Mouse (Mus musculus) adrenal gland (tissue): ENCODE data around the gene Plekho2.

ENCODE experiments used
- intact Hi-C: fragments of 180-260 bp; cut with DNase I; formaldehyde crosslinking; loops from one replicate; pipeline ENCODE4 v1.15.1; 2025

The Plekho2 gene

DNA sequence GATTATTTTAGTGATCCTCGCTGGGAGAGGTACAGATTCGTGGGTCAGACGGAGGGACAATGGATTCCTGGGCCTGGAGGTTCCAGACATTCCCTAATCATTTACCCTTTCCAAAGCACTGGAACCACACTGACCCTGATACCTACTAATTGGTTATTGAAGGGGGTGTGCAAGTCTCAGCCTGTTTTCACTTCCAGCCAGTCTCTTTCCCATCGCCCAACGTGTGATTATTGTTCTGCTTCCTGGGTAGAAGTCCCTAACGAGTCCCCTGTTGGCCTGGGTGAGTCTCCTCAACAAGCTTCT is 7.4 kb upstream of the Plekho2 start:
- intact Hi-C loops = loop anchor here (10.0 kb wide), 1 partner anchor 152 kb away; the partner anchor contains the start of gene Mtfmt

DNA sequence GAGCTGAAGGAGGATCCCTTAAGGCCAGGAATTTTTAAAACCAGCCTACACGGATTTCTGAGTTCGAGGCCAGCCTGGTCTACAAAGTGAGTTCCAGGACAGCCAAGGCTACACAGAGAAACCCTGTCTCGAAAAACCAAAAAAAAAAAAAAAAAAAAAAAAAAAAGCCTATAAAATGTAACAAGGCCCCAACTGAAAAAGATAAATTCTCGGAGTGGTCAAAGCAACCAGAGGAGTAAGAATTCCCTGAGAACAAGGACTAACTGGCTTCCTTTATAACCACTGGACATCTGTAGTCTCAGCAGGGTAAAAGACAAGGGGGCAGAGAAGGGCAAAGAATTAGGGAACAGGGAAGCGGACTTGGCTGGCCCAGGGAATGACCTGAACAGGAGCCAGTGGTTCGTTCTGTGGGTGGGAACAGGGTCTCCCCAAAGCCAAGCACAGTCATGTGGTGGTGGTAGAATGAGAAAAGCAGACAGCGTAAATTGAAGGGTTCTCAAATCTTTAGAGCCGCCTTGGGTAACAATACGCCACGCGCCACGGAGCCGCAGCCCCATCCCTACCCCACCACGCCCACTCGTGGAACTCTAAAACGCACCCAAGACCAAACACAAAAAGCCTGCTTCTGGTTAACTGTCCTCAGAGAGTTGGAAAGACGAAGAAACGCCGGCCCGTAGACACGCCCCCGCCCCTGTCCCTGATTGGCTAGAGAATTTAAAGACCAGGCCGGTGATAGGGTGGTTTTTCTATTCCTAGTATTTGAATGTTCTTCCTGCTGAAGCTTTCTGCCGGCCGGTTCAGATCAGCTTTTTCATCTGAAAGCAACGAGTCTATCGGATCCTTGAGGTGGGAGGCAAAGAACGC is 6.8 kb upstream of the Plekho2 start, which contains the start of gene Pif1:
Gene Pif1, plus strand, starts transcription at position 755 of the 864 bp plus-strand sequence.
- intact Hi-C loops = loop anchor here (10.0 kb wide), 1 partner anchor 152 kb away; the partner anchor contains the start of gene Mtfmt

DNA sequence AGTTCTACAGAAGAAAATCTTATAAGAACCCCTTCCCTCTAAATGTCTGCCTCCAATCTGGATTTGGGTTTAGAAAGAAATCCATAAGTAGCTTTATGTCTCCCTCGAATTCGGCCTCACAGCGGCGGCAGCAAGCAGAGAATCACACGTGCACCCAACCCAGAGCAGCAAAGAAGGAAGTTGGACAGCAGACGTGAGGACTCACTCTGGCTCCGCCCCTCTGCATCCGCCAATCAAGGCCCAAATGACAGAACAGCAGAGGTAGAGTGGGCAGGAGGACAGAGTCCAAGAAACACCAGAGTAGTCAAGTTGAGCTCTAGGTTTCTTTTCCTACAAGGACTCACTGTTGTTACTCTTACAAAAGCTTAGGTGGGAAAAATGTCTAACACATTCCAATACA is 3.2 kb upstream of the Plekho2 start:
- intact Hi-C loops = loop anchor here (10.0 kb wide), 1 partner anchor 148 kb away; the partner anchor contains the start of gene Mtfmt

DNA sequence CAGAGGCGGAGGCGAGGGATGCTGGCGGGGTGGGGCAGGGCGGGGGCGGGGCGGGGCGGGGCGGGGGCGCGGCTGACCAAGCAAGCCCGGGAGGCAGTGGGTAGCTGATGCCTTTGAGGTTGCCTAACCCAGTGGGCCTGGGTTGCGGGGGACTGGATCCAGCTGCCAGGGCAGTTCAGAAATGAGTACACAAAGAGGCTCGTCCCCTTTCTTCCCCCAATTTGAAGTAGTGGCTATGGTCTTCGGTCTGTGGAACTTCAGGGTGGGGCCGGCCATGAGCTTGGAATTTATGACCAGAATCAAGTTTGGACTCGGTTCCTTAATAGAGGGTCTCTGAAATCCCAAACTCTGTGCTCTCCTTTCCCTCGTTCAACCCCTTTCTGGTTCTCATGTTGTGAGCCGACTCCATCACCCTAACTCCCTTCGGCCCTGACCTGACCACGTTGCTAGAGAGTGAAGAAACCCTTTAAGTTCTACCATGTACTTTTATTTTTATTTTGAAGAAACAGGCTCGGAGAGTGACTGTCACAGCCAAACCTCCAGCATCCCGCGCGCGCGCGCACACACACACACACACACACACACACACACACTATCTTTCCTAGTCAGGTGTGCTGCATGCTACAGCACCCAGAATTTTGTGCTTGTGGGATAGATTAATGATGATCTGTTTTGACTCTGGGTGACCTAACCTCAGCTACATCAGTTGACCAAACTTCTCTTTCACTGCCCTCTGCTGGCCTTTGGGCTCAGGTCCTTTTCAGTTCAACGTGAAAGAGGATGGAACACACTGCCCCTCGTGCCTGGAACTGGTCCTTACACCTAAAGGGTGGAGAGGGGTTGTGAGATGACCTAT is 789 bp upstream of the Plekho2 start:
- intact Hi-C loops = loop anchor here (1.0 to 10.0 kb wide), 2 partner anchors 56 to 146 kb away; partner anchors contain the start of gene Mtfmt

DNA sequence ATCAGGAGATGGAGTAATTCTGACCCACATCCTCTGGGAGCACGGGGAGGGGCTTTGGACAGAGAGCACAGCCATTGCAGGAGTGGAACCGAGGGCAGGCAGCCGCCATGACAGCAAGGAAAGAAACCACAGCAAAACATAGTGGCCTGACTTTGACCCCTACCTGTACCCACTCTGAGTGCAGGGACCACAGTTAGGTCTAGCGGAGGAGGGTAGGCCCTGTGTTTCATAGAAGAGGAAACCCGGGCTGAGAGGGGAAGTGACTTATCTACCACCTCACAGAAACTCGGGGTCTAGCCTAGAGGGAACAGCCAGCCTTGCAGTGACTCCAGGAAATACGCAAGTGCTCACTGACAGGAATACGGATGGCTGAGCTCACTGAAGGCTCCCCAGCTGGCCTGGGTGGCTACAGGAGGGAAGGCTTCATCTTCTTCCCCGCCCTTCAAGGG is 1.0 kb downstream of the Plekho2 start:
- intact Hi-C loops = no loop called here

DNA sequence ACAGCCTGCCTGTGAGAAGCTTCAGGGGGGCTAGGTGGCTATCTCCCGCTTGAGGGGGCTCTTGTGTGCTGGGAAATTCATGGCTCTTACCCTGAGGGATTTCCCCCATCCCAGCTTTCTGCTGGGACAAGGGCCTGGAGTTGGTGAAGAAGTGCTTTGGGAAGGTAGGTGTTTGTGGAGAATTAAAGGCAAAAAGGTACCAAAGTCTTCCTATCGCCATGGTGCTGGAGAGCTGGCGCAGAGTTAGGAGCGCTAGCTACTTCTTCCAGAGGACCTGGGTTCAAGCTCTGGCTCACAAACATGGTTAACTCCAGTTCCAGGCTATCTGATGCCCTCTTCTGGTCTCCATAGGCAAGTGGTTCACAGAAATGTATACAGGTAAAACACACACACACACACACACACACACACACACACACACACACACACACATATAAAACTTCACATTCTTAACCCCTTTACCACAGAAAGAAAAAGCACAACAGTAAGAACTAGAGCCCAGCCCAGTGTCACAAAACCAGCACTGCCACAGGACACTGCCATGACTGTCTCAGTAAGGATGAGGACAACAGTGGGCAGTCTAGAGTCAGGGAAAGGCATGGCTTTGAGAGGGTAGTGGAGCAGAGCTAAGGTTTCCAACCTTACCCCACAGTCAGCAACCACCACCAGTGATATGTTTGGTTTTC is 2.2 kb downstream of the Plekho2 start:
- intact Hi-C loops = no loop called here

DNA sequence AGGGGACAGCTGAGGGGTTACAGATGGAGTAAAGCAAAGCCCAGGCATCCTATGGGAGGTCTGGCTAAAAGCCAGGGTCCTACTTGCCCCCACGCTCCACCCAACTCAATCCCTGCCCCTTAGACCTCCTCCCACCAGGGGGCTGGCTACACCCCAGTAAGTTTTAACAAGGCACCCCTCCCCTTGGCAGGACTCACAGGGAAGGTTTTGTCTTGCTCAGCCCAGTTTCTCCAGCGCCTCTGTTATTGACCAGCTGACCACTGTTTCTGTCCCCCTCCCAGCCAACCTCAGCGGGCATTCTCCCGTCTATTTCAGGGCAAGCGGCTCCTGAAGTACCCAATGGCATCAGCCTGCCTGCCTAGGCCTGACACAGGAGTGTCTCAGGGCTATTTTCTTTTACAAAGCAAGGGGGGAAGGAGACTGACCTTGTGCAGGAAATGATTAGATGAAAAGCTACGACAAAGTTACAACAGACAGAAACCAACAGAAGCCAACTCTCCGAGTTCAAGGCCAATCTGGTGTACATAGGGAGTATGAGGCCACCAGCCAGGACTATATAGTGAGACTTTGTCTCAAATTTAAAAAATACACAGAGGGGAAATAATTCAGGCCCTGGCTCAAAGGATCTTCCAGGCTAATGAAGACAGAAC is 2.9 kb downstream of the Plekho2 start:
- intact Hi-C loops = no loop called here

DNA sequence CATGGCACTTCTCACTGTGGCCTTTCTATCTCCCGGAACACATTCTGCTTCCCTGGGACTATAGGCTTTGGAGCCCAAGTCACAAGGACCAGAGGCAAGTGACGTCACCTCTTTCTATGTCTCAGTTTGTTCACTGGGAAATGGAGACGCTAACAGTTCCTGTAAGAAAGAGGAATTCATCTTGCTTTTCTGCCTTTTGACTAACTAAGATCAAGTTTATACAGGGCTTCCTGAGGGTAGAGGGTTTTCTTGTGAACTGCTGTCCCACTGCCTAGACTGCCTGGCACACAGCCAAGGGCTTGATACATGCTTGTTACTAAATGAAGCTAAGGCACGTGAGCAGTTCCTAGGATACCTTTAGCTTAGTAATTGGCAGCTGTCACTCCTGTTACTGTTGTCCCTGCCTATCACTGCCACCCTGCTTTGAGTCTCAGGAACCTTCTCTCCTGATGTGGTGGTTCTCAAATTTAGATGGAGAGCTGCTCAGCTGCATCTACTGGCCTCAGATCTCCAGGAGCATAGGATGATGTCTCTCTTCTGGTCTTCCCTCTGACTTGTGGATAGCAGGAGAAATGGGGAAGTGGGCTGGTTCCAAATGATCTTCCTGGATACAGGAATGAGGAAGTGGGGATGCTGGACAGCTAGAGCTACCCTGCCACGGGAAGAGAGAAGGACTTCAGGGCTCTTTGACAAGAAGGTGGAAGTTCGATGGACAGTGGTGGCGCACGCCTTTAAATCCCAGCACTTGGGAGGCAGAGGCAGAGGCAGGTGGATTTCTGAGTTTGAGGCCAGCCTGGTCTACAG is 4.2 kb downstream of the Plekho2 start:
- intact Hi-C loops = no loop called here

DNA sequence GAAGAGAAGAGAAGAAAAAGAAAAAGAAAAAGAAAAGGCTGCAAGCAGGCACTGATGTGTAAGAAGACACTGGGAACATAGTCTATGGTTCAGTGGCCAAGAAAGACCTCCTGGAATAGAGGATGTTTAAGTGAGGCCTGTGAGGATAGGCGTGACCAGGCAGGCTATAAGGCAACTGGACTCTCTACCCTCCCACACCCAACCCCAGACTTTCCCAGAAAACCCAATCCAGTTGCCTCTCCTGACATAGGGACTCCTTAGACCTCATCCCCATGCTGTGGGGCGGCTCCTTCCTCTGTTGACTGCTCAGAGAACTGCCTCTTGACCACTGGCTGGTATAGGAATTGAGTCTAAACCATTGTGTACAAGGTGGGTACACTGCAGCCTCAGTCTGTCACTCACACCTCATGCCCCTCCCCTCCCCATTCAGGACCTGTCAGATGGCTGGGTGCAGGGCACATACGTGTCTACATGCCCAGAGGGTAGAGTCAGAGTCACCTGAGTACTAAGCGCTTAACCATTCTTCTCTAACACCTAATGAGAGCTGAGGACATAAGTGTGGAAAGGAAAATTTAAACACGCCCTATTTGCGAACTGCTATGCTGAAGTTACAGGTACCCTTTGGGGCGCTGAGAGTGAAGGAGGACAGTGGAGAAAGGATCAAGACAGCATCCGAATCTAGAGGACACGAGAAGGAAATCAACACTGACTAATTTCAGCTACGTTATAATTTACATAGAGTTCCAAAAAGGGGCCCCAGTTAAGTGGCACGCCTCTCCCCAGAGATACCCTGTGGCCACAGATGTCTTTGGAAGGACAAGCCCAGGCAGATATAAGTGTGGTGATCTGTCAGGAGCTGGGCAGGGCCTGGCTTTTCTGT is 5.1 kb downstream of the Plekho2 start:
- intact Hi-C loops = no loop called here

DNA sequence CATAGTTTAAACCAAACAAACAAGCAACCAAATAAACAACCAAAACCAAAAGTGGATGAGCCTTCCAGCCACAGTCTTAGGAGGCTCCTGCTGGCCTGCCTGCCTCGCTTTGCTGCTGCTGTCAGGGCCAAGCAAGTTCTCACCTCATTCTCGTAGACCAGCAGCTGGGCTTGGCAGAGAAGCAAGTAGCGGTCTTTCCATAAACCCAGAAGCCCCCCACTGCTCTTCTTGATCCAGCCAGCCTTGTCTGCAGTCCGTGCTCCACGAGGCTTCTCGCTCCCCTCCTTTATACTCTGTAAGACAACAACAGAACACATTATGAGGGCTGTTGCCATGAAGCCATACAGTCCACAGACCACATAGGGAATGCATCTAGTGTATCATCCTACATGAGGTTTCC is 7.0 kb downstream of the Plekho2 start:
- intact Hi-C loops = no loop called here

DNA sequence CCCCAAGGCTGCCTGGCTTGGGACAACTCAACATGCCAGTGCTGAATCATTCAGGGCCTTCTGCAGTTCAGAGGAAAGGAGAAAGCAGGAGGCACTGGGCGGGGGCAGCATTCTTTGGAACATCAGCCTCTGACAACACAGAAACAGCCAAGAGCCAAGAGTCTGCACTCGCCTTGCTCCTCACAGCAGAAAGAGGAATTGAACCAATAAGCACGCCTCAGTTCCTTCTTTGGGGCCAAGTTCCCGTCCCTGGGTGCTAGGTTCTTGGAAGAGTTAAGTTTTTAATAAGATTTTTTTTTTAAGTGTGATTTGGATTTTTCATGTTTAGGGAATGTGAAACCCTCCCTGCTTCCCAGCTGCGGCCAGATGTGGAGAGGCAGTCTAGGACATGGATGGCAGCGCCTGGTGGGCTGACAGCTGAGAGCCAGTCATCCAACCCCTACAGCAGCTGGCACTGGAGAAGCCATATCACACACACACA is 10.3 kb downstream of the Plekho2 start:
- intact Hi-C loops = no loop called here

DNA sequence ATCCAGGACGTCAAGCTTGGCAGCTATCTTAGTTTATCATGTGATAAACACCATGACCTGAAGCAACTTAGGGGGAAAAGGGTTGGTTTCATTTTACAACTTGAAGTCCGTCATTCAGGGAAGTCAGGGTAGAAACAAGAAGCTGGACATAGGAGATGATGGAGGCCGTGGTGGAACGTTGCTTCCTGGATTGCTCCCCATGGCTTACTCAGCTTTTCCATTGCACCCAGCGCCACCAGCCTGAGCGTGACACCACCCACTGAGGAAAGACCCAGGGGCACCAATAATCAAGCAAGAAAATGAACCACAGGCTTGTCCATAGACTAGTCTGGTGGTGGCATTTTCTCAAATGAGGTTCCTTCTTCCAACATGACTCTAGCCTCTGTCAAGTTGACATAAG is 11.1 kb downstream of the Plekho2 start:
- intact Hi-C loops = no loop called here

DNA sequence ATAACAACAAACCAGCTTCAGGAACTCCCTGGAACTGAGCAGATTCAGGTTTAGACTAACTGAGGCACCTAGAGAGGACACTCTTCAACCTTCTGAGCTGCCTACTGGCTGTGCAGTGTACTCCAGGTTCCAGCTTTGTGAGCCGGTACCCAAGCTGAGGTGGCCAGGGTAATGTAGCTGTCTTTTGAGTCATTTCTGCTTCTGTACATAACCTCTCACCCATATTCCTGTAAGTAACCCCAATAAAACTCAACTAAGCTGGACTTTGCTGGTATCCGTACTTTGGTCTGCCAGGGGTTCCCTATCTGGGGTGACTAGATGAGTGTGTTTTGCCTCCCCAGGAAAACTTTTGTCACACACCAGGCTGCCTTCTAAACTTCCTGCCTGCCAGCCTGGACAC is 15.1 kb downstream of the Plekho2 start:
- intact Hi-C loops = no loop called here

DNA sequence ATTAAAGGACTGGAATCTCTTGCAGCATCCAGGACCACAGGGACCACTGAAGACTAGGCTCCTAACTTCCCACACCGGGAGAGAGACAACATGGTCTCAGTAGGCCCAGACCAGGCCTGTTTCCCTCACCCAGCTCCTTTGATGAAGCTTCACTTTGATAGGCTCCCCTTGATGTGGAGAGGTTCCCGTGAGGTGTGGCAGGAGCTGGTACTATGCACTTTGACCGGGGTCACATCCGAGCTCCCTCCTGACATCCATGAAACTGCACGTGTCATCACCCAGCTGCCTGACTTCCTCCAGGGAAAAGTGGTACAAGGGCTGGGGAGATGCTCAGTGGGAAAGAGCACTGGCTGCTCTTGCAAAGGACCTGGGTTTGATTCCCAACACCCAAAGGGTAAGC is 16.8 kb downstream of the Plekho2 start:
- intact Hi-C loops = no loop called here

DNA sequence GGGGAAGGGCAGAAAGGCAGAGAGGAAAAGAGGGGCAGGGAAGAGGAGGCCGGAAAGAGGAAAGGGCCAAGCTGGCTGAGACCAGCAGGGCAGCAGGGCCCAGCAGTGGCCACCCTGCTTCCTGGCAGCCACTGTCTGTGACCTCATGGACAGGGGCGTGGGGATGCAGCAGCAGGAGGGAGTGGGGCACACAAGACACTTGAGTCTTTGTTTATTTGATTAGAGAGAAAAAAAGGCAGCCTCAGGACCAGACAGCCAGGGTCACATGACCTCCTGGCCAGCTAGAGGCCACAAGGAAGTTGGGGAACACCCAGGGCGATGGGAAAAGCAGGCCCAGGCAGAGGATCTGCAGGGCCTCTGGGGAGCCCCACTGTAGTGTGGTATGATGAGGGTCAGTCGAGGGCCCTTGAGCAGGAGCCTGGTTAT is 17.7 kb downstream of the Plekho2 start:
- intact Hi-C loops = no loop called here

DNA sequence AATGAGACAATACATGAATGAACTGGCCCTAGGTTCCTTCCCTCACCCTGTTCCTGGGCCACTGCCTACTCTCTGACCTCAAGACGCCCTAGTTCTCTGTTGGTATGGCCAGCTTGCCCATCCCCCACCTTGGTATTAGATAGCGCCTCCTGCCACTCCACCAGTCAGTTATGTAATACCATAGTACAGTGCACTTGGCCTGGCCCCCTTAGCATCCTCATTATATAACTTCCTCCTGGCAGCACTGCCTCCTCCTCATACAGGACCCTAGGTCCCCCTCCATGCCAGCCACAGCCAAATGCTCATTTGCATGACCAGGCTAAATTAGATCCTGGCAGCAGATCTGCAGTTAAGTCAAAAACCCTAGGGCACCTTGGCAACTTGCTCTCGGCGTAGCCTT is 18.8 kb downstream of the Plekho2 start:
- intact Hi-C loops = no loop called here

DNA sequence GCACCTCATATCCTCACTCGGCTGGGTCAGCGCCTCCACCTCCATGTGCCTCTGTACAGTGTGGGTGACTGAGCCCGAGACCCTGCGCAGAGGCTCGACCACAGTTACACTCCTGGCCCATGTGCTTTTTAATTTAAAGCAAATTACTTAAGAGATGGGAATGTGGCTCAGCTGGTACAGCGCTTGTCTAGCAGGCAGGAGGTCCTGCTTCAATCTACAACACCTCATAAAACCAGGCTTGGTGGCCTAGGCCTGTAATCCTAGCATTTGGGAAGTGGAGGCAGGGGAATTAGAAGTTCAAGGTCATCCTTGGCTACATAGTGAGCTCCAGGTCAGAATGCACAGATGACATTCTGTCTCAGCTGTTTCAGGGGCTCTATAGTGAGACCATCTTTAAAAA is 21.0 kb downstream of the Plekho2 start:
- intact Hi-C loops = no loop called here

DNA sequence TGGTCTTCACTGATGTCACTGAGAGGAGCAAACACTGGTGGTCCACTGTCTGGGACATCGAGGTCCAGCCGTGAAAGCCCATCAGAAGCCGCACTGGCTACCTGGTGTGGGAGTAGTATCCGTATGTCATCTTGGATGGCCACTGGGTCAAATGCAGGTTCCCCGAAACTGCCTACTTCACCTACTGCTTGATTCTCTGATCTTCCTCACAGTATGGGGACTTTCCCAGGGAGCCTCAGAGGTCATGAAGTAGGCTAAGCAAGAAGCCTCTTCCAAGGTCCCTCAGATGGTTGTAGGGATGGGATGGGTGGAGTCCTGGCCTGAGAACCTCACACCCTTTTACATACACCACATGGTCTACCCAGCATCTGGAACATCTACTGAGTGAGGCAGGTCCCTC is 22.9 kb downstream of the Plekho2 start:
- intact Hi-C loops = no loop called here

DNA sequence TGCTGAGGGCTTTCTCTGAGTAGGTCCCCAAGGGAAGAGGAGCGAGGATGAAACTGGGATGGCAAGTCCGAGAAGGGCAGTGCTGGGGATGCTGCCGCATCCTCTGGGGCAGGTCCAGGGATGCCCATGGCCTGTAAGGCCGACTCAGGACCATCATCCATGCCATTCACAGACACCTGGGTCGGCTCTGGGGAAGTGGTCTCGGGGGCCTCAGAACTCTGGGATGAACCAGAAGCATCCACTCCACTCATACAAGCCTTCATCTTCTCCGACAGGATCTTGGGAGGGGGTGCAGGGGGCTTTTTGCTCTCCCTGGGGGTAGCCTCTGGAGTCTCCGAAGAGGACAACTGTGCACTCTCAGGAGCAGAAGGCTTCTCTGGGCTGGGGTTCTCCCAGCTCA is 23.5 kb downstream of the Plekho2 start:
- intact Hi-C loops = no loop called here
